Mouse (Mus musculus): Measurements from ENCODE around the gene Pitpnm2. TPM values are rescaled to one million over a fixed set of nuclear protein-coding genes. Genes with fewer than 3 reads are reported as not detected.

Pitpnm2 gene
- polyA plus RNA-seq, 1 experiment from 2014 or later: 2.9 TPM

DNA sequence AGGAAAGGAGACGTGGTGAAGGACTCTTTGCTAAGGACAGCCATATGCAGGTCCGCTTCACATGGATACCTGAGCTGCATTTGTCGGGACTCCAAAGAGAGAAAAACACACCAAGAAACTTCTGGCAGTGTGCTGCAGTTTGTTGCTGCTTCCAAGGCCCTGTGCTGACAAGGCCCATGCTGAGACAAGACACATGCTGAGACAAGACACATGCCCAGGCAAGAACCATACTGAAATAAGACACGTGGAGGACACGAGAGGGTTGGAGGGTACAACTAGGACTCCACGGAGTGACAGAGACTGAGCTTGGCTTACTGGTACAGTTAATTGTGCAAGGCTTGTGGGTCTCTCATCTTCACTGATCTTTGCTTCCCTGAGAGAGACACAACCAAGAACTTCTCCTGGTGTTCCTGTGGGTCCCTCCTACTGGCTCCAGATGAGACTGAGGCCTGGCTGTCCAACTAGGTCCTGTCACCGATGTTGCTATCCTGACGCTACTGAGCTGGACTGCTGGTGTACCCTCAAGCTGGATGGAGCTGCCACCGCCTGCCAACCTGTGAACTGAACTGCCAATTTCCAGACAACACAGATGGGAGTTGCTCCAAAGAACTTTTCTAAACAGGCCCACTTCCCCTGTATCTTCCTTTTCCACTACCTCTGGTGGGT lies 6.2 kb downstream of the Pitpnm2 start:
- Histone ChIP-seq H3K36me3 (peaks cover 22% of the 10 kb centered on the region), H3K27ac (replicated peaks) (no peak overlapping the region), H3K4me1 (peaks cover 40% of the 10 kb centered on the region), H3K27me3 (ENCODE audit: low read depth, poor library complexity, severe bottlenecking) (peaks cover under 1% of the 10 kb centered on the region; the same call in 1 of the 2 replicates), H3K9me3 (replicated peaks) (no peaks in the 10 kb centered on the region), H3K4me3 (no peak overlapping the region)
- DNase-seq (ENCODE audit: low spot score): no peak
- WGBS: 89% methylated on average over 9 of the region's 9 CpGs

DNA sequence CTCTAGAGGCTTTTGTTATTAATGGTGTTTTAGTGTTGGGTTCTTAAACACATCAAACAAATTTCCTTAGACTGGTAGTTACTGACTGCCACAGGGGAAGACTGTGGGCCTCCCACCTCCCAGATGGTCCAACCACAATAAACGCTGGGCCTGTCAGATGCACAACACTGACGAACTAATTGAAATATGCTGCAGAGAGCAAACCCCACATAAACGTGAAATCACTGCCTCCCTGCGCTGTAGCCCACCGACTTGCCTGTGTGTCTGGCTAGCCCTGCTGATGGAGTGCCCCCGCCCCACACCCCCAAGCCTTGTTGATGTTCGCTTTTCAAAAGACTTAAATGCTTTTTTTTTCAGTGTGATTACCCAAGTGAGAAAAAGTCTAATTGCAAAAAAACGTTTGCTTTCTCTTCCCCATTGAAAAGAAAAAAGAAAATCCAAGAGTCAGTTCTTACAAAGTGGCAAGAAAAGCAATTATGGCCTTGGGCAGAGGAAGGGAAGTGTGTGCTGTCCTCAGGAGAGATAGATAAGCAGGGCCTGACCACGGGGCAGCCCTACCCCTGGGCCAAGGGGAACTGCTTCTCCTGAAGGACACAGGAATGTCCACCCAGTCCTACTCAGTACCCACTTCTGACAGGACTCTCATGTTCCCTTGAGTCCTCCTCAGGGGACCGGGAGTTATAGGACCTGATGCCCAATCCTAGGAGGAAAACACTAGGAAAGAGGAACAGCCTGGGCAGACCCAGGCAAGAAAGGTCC lies 7.7 kb downstream of the Pitpnm2 start:
- Histone ChIP-seq H3K27me3 (ENCODE audit: low read depth, poor library complexity, severe bottlenecking) (no peaks in the 10 kb centered on the region), H3K4me3 (no peak overlapping the region), H3K36me3 (peaks cover 22% of the 10 kb centered on the region), H3K4me1 (peaks cover 24% of the 10 kb centered on the region), H3K9me3 (replicated peaks) (no peaks in the 10 kb centered on the region), H3K27ac (replicated peaks) (no peak overlapping the region)
- 53% methylated on average over 10 of the region's 10 CpGs for WGBS
- no peak for DNase-seq (ENCODE audit: low spot score)

DNA sequence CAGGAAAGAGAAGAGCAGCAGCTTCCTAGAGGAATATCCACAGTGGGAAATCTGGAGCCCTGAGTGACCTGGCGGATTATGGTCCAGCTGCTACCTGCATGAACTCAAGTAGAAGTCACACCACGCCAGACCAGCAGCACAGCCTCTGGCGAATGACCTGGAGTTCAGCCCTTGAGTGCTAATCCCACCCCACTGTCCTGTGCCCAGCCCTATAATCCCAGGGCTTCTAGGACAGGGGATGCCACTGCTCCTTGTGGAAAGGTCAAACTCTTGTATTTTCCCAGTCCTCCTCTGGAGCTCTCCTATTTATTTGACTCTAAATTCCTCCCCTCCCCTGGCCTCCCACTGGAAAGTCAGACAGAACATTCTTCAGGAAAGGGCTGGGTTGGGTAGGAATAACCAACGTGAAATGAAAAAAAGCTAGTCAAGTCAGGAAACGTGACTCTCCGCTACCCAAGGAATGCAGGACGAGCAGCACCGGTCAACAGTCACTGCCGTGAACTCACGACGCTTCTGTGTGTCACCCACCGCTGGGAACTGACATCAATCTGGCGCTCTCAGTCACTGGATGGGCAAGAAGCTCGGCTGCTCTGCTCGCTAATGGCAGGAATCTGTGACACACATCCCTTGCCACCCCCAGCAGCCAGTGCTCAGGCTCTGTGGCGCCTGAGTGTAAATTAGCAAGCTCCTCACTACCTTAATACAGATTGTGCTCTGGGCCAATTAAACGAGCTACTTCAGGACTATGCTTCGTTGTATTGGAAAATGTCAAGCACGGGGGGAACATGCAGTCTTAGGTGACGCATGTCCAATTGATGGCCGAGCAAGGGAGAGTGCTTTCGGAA lies 8.5 kb downstream of the Pitpnm2 start:
- H3K27me3 ChIP-seq (ENCODE audit: low read depth, poor library complexity, severe bottlenecking): no peaks in the 10 kb centered on the region
- peak overlapping the region; percentile 50 for H3K27ac ChIP-seq (replicated peaks)
- H3K9me3 ChIP-seq (replicated peaks): no peaks in the 10 kb centered on the region
- peaks cover 22% of the 10 kb centered on the region for H3K36me3 ChIP-seq
- WGBS: 55% methylated on average over 22 of the region's 22 CpGs
- no peak for DNase-seq (ENCODE audit: low spot score)
- no peak overlapping the region for H3K4me3 ChIP-seq
- H3K4me1 ChIP-seq: peaks cover 21% of the 10 kb centered on the region

DNA sequence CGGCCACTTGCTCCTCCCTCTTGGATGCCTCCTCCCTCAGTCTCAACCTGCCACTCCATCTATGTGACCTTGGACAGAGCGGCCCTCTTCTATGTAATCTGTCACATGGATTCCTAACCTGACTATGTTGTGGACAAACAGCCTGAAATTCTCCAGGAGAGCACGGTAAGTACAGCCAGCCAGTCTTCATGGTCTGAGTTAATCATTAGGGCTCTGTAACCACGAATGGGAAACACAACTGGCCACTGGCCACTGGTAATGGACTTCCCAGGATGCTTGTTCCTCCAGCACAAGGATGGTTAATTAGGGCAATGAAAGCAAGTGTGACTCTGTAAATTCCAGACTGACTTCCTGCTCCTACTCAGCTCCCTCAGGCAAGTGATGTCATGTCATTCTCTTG lies 13.4 kb downstream of the Pitpnm2 start:
- 87% methylated on average over 4 of the region's 4 CpGs for WGBS

DNA sequence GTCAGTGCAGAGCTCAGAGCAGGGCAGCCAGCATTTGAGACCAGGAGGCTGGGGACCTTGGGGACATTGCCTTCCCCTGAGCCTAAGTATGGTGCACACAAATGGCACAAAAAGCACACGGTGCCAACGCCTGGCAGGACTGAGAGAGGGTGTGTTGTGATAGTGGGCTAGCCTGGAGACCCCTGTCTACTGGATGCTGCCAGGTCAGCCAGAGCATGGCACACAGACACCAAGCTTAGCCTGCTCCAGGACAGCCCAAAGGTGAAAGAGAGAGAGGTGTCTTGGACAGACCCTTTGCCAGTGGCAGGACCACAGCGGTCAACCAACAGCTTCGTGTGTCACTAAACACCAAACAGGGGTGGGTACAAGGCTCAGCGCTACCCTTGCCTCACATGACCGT lies 14.8 kb downstream of the Pitpnm2 start:
- no peaks in the 10 kb centered on the region for H3K9me3 ChIP-seq (replicated peaks)
- no peak overlapping the region for H3K27ac ChIP-seq (replicated peaks)
- no peak for DNase-seq (ENCODE audit: low spot score)
- no peaks in the 10 kb centered on the region for H3K36me3 ChIP-seq
- 91% methylated on average over 6 of the region's 6 CpGs for WGBS
- no peaks in the 10 kb centered on the region for H3K27me3 ChIP-seq (ENCODE audit: low read depth, poor library complexity, severe bottlenecking)
- peaks cover 22% of the 10 kb centered on the region for H3K4me1 ChIP-seq
- no peak overlapping the region for H3K4me3 ChIP-seq

More for the DNA sequence above, 13.4 kb downstream of the Pitpnm2 start:
- no peak overlapping the region for H3K4me3 ChIP-seq
- H3K27me3 ChIP-seq (ENCODE audit: low read depth, poor library complexity, severe bottlenecking): no peaks in the 10 kb centered on the region
- H3K9me3 ChIP-seq (replicated peaks): no peaks in the 10 kb centered on the region
- H3K36me3 ChIP-seq: no peaks in the 10 kb centered on the region
- peaks cover 32% of the 10 kb centered on the region for H3K4me1 ChIP-seq
- DNase-seq (ENCODE audit: low spot score): no peak
- no peak overlapping the region for H3K27ac ChIP-seq (replicated peaks)

DNA sequence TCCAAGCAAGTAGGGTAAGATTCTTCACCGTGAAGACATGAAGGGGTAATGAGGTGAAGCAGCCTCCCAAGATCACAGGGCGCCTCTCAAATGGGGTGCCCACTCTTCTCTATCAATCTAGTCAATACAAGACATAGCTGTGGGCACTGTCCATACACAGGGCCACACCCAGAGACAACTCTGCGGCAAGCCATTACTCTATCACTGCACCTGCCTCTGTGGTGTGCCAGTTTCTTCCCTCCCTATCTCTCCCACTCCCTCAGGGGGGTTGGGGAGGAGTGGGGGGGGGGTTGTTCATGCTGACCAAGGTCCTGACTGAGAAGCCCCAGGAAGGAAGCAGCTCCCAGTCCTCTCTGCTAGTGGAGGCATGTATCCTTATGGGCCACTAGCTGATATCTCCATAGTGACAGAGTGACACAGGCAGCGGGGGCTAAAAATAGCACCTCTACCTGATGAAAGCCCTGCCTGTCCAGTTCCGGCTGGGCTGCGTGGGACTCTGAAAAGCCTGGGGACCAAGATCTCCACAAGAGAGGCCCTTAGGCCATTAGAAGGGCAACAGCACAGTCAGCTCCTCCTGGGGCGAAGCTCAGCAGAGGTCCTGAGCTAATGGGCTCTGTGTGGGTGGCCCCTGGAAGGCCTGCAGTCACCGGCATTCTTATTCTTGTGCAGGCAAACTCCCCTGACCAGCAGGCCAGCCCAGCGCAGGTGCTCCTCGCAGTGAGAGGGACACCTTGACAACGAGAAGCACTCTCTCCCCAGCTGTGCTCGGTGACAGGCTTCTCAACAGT lies 15.5 kb downstream of the Pitpnm2 start:
- WGBS: 69% methylated on average over 12 of the region's 12 CpGs
- H3K36me3 ChIP-seq: no peaks in the 10 kb centered on the region
- no peak overlapping the region for H3K27ac ChIP-seq (replicated peaks)
- no peak for DNase-seq (ENCODE audit: low spot score)
- no peaks in the 10 kb centered on the region for H3K9me3 ChIP-seq (replicated peaks)
- no peak overlapping the region for H3K4me3 ChIP-seq
- H3K27me3 ChIP-seq (ENCODE audit: low read depth, poor library complexity, severe bottlenecking): no peaks in the 10 kb centered on the region
- H3K4me1 ChIP-seq: peaks cover 22% of the 10 kb centered on the region

DNA sequence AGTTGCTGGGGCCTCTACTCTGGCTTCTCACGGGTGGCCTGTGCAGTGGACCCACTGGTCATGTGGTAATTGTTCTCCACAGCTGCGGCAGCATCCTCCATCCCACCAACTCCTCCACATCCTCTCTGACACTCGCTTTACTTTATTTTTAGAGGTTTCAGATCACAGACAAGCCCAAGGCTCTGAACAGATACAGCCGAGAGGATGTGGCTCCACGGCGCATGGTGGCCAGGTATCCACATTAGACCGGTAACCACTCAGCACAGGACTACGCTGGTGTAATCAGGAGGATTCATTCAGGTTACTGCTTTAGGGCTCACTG lies 16.5 kb downstream of the Pitpnm2 start:
- no peak overlapping the region for H3K27ac ChIP-seq (replicated peaks)
- no peaks in the 10 kb centered on the region for H3K9me3 ChIP-seq (replicated peaks)
- H3K36me3 ChIP-seq: no peaks in the 10 kb centered on the region
- peaks cover 22% of the 10 kb centered on the region for H3K4me1 ChIP-seq
- no peaks in the 10 kb centered on the region for H3K27me3 ChIP-seq (ENCODE audit: low read depth, poor library complexity, severe bottlenecking)
- DNase-seq (ENCODE audit: low spot score): no peak
- no peak overlapping the region for H3K4me3 ChIP-seq
- 86% methylated on average over 8 of the region's 8 CpGs for WGBS

DNA sequence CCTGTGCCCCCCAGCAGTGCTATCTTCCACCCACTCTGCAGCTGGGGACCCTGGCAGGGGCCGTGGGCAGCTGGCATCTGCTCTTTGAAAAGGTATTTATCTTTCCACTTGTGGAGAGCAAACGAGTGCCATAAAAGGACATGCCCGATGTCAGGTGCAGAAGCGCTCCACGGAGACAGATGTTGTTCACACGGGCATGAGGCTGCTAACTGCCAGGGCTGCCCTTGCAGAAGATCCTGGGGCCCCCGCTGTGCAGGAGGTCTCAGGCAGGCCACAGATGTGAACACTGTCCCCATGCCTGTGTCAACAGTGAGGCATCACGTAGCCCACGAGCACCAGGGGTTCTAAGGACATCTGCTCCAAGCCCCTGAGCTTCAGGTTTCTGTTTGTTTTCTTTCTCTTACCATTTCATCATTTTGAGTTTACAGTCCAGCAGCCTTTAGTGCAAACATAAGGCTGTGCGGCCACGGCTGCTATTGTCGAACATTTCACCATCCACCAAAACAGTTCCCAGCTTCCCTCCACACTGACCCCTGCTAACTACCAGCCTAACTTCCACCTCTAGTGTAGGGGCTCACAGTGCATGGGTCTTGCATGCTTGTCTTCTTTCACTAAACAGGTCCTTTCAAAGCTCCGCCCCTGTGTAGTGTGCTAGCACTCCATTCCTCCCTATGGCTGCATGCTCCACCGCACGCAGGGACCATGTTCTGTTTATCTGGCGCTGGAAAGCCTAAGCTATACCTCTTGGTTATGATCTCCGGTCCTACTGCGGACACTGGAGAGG lies 17.0 kb downstream of the Pitpnm2 start:
- H3K27me3 ChIP-seq (ENCODE audit: low read depth, poor library complexity, severe bottlenecking): no peaks in the 10 kb centered on the region
- 74% methylated on average over 18 of the region's 18 CpGs for WGBS
- no peaks in the 10 kb centered on the region for H3K9me3 ChIP-seq (replicated peaks)
- peaks cover 22% of the 10 kb centered on the region for H3K4me1 ChIP-seq
- H3K4me3 ChIP-seq: no peak overlapping the region
- peak overlapping the region; percentile 1; the same call in 1 of the 2 replicates for H3K27ac ChIP-seq (replicated peaks)
- DNase-seq (ENCODE audit: low spot score): peak; percentile 32
- H3K36me3 ChIP-seq: no peaks in the 10 kb centered on the region

DNA sequence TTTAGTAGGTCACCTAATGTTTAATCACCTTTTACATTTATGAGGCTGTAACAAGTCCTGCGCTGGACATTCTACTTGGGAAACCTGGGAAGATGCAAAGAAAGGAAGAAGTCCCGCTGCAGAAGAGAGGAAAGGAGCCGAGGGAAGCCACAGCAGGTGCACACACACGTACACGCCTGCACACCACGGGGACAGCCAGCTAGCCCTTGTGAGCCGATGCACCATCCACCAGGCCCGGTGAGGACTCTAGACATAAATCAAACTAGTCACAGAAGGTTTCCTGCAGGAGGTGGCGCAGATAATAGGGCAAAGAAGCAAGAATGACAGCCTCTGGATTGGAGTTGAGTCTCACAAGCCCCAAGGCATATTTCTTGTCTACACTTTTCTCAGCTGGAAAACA lies 19.1 kb downstream of the Pitpnm2 start:
- Histone ChIP-seq H3K36me3 (no peaks in the 10 kb centered on the region), H3K4me1 (peaks cover 42% of the 10 kb centered on the region), H3K4me3 (no peak overlapping the region), H3K9me3 (replicated peaks) (no peaks in the 10 kb centered on the region), H3K27me3 (ENCODE audit: low read depth, poor library complexity, severe bottlenecking) (no peaks in the 10 kb centered on the region), H3K27ac (replicated peaks) (no peak overlapping the region)
- DNase-seq (ENCODE audit: low spot score): no peak
- WGBS: 94% methylated on average over 9 of the region's 9 CpGs

DNA sequence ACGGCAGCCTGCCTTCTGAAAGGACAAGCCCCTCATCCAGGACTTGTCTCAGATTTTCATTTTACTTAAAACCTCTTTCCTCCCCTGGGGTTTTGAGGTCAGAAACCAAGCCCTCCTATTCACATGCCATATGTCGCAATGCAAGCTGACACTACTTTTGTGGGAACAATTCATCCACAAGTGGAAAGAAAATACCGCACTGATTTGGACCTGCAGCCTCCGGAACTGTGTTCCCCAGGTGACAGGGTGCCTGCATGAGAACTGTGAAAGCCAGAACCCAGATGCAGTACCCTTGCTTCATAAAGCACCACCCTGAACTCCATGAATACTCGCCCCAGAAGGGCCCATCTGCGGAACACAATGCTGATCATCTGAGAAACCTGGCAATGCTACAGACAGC lies 22.4 kb downstream of the Pitpnm2 start:
- peaks cover 33% of the 10 kb centered on the region for H3K4me1 ChIP-seq
- H3K36me3 ChIP-seq: no peaks in the 10 kb centered on the region
- no peaks in the 10 kb centered on the region for H3K27me3 ChIP-seq (ENCODE audit: low read depth, poor library complexity, severe bottlenecking)
- H3K9me3 ChIP-seq (replicated peaks): no peaks in the 10 kb centered on the region
- H3K4me3 ChIP-seq: no peak overlapping the region
- peak overlapping the region; percentile 55 for H3K27ac ChIP-seq (replicated peaks)
- WGBS: 72% methylated on average over 6 of the region's 6 CpGs
- no peak for DNase-seq (ENCODE audit: low spot score)

DNA sequence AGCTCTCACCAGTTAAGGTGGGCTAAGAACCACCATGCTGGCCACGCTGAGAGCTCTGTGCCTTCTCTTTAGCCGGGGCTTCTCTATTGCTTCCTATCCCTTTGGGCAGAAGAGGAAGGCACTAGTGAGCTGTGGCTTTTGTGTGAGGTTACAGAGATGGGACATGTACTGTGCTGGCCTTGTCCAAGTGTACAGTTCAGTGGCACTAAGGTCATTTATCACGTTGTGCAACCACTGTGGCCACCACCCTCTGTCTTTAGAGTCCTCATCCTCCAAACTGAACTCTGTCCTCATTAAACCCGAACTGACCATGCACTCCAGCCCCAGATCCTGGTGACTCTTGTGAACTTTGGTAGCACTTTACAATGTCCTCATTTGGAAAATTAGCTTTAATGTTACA lies 23.1 kb downstream of the Pitpnm2 start:
- H3K27me3 ChIP-seq (ENCODE audit: low read depth, poor library complexity, severe bottlenecking): no peaks in the 10 kb centered on the region
- 83% methylated on average over 4 of the region's 4 CpGs for WGBS
- no peak overlapping the region for H3K4me3 ChIP-seq

More for the DNA sequence above, 23.1 kb downstream of the Pitpnm2 start:
- Histone ChIP-seq H3K9me3 (replicated peaks) (no peaks in the 10 kb centered on the region), H3K36me3 (no peaks in the 10 kb centered on the region), H3K27ac (replicated peaks) (0 out of 2 replicates have a peak overlapping the region, but pooled peaks have one; percentile 43), H3K4me1 (peaks cover 38% of the 10 kb centered on the region)
- DNase-seq (ENCODE audit: low spot score): no peak
